Mouse (Mus musculus): ENCODE measurements around the gene Tfrc. TPM values are rescaled to one million over a fixed set of nuclear protein-coding genes. Genes with fewer than 3 reads are reported as not detected.

Gene Tfrc
- polyA plus RNA-seq, 1 experiment: 12.0 TPM

- H3K4me1 ChIP-seq (ENCODE audit: control insufficient read depth, insufficient read depth, low read length): peaks cover 9% of the 10 kb centered on the region
- TF ChIP-seq POLR2A (IDR thresholded peaks at IDR 0.05; ENCODE audit: low read depth, low read length) (no peak), CTCF (conservative IDR thresholded peaks at IDR 0.05; ENCODE audit: insufficient read depth, insufficient read length, low read depth, low read length) (no peak)
These were observed 39.0 kb downstream of the Tfrc start for GRCm38 (mm10) chr16:32647712-32648111.

GRCm38 (mm10) chr16:32650461-32650860 lies 41.7 kb downstream of the Tfrc start:
- Histone ChIP-seq H3K27me3 (replicated peaks; ENCODE audit: control insufficient read depth, insufficient read depth, low read length) (no peaks in the 10 kb centered on the region), H3K4me1 (ENCODE audit: control insufficient read depth, insufficient read depth, low read length) (peaks cover under 1% of the 10 kb centered on the region), H3K36me3 (ENCODE audit: control insufficient read depth, insufficient read depth, low read length) (no peaks in the 10 kb centered on the region), H3K4me3 (ENCODE audit: insufficient read depth, low read depth, low read length) (no peak overlapping the region), H3K27ac (ENCODE audit: insufficient read depth, low read depth, low read length) (0 out of 2 replicates have a peak overlapping the region, but pooled peaks have one; percentile 55)
- DNase-seq: no peak
- TF ChIP-seq CTCF (conservative IDR thresholded peaks at IDR 0.05; ENCODE audit: insufficient read depth, insufficient read length, low read depth, low read length): no peak
- TF ChIP-seq POLR2A (IDR thresholded peaks at IDR 0.05; ENCODE audit: low read depth, low read length): no peak

More at GRCm38 (mm10) chr16:32647712-32648111, 39.0 kb downstream of the Tfrc start:
- DNase-seq: no peak
- no peak overlapping the region for H3K4me3 ChIP-seq (ENCODE audit: insufficient read depth, low read depth, low read length)
- H3K36me3 ChIP-seq (ENCODE audit: control insufficient read depth, insufficient read depth, low read length): no peaks in the 10 kb centered on the region
- no peaks in the 10 kb centered on the region for H3K27me3 ChIP-seq (replicated peaks; ENCODE audit: control insufficient read depth, insufficient read depth, low read length)
- H3K27ac ChIP-seq (ENCODE audit: insufficient read depth, low read depth, low read length): no peak overlapping the region

DNA sequence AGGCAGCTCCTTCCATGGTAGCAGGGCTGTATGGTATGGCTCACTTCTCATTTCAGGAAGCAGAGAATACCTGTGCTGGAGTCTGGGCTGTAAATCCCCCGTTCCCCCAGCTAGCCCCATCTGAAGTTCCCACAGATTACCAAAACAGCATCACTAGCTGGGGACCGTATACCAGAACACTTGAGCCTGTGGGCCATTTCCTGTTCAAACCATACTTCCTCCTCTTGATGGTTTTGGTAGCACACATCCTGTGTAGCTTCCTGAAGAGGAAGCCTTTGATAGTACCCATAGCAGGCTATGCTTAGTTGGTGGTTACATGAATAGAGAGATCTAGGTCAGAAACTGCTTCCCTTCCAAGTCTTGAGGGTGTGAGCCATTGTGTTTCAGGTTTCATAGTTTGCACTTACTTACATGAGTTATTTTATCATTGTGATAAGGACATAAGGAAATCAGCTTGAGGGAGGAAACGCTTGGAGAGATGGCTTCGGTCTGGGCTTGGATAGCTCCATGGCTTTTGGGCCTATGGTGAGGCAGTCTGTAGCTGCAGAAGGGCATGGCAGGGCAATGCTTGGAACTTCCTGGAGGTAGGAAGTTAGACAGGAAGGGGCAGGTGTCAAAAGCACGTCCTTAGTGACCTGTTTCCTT lies 42.4 kb downstream of the Tfrc start:
- H3K27me3 ChIP-seq (replicated peaks; ENCODE audit: control insufficient read depth, insufficient read depth, low read length): no peaks in the 10 kb centered on the region
- H3K27ac ChIP-seq (ENCODE audit: insufficient read depth, low read depth, low read length): peak overlapping the region; percentile 55; the same call in 1 of the 2 replicates
- TF ChIP-seq POLR2A (IDR thresholded peaks at IDR 0.05; ENCODE audit: low read depth, low read length) (no peak), CTCF (conservative IDR thresholded peaks at IDR 0.05; ENCODE audit: insufficient read depth, insufficient read length, low read depth, low read length) (no peak)
- no peaks in the 10 kb centered on the region for H3K36me3 ChIP-seq (ENCODE audit: control insufficient read depth, insufficient read depth, low read length)
- H3K4me1 ChIP-seq (ENCODE audit: control insufficient read depth, insufficient read depth, low read length): no peaks in the 10 kb centered on the region
- no peak overlapping the region for H3K4me3 ChIP-seq (ENCODE audit: insufficient read depth, low read depth, low read length)
- 68% methylated on average over 5 of the region's 5 CpGs for WGBS
- DNase-seq: peak; percentile 50

GRCm38 (mm10) chr16:32654071-32654733 lies 45.5 kb downstream of the Tfrc start:
- Histone ChIP-seq H3K36me3 (ENCODE audit: control insufficient read depth, insufficient read depth, low read length) (no peaks in the 10 kb centered on the region), H3K4me1 (ENCODE audit: control insufficient read depth, insufficient read depth, low read length) (no peaks in the 10 kb centered on the region), H3K27me3 (replicated peaks; ENCODE audit: control insufficient read depth, insufficient read depth, low read length) (no peaks in the 10 kb centered on the region), H3K4me3 (ENCODE audit: insufficient read depth, low read depth, low read length) (no peak overlapping the region), H3K27ac (ENCODE audit: insufficient read depth, low read depth, low read length) (no peak overlapping the region)
- DNase-seq: no peak
- TF ChIP-seq POLR2A (IDR thresholded peaks at IDR 0.05; ENCODE audit: low read depth, low read length): no peak
- WGBS: 80% methylated on average over 6 of the region's 6 CpGs

GRCm38 (mm10) chr16:32655534-32655933 lies 46.8 kb downstream of the Tfrc start:
- H3K4me3 ChIP-seq (ENCODE audit: insufficient read depth, low read depth, low read length): no peak overlapping the region
- TF ChIP-seq CTCF (conservative IDR thresholded peaks at IDR 0.05; ENCODE audit: insufficient read depth, insufficient read length, low read depth, low read length): no peak
- no peak for TF ChIP-seq POLR2A (IDR thresholded peaks at IDR 0.05; ENCODE audit: low read depth, low read length)
- no peak overlapping the region for H3K27ac ChIP-seq (ENCODE audit: insufficient read depth, low read depth, low read length)
- WGBS: 90% methylated on average over 4 of the region's 4 CpGs
- DNase-seq: no peak
- H3K27me3 ChIP-seq (replicated peaks; ENCODE audit: control insufficient read depth, insufficient read depth, low read length): no peaks in the 10 kb centered on the region
- no peaks in the 10 kb centered on the region for H3K36me3 ChIP-seq (ENCODE audit: control insufficient read depth, insufficient read depth, low read length)
- peaks cover 4% of the 10 kb centered on the region; the same call in 1 of the 2 replicates for H3K4me1 ChIP-seq (ENCODE audit: control insufficient read depth, insufficient read depth, low read length)

DNA sequence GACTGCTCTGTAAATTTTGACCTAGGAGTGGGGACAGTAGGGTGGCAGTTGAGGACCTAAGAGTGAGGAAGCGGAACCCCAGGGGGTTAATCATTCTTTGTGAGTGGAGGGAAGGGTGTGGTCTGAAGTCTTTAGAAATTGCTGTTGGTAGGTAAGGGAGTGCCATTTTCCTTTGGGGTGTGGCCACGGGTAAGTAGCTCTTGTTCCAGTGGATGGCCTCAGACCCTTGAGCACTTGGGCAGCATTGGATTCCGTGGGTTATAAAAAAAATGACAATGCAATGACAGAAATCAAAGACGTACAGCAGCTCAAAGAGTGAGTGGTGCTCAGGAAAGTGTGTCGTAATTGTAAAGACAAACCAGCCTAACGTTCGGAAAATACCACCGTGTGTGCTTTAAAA lies 47.6 kb downstream of the Tfrc start:
- no peak for DNase-seq

DNA sequence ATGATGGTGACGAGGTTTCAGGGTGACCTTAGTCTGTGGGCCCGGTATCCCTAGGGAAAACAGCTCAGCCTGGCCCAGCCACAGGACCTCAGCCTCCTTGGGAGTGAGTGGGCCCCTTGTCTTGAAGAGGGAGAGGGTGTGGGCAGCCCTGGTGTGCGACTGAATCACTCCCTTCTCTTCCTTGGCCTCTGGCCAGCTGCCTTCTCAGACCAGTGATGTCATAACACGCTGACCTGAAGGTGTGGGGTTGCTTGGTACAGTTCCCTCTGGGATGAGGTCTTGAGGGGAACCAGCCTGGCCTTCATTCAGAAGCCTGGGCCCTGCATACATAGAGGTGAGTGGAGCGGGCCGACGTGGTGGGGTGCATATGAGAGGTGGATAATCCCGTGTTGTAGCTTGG lies 48.1 kb downstream of the Tfrc start:
- Histone ChIP-seq H3K4me3 (ENCODE audit: insufficient read depth, low read depth, low read length) (no peak overlapping the region), H3K36me3 (ENCODE audit: control insufficient read depth, insufficient read depth, low read length) (no peaks in the 10 kb centered on the region), H3K27ac (ENCODE audit: insufficient read depth, low read depth, low read length) (no peak overlapping the region), H3K4me1 (ENCODE audit: control insufficient read depth, insufficient read depth, low read length) (peaks cover 8% of the 10 kb centered on the region), H3K27me3 (replicated peaks; ENCODE audit: control insufficient read depth, insufficient read depth, low read length) (no peaks in the 10 kb centered on the region)
- WGBS: 68% methylated on average over 8 of the region's 8 CpGs
- DNase-seq: no peak
- TF ChIP-seq POLR2A (IDR thresholded peaks at IDR 0.05; ENCODE audit: low read depth, low read length) (no peak), CTCF (conservative IDR thresholded peaks at IDR 0.05; ENCODE audit: insufficient read depth, insufficient read length, low read depth, low read length) (no peak)

More for the DNA sequence above, 47.6 kb downstream of the Tfrc start:
- no peak overlapping the region for H3K27ac ChIP-seq (ENCODE audit: insufficient read depth, low read depth, low read length)
- no peaks in the 10 kb centered on the region for H3K36me3 ChIP-seq (ENCODE audit: control insufficient read depth, insufficient read depth, low read length)
- no peak for TF ChIP-seq CTCF (conservative IDR thresholded peaks at IDR 0.05; ENCODE audit: insufficient read depth, insufficient read length, low read depth, low read length)
- peaks cover 5% of the 10 kb centered on the region for H3K4me1 ChIP-seq (ENCODE audit: control insufficient read depth, insufficient read depth, low read length)
- H3K4me3 ChIP-seq (ENCODE audit: insufficient read depth, low read depth, low read length): no peak overlapping the region
- WGBS: 68% methylated on average over 8 of the region's 8 CpGs
- no peaks in the 10 kb centered on the region for H3K27me3 ChIP-seq (replicated peaks; ENCODE audit: control insufficient read depth, insufficient read depth, low read length)

Data from kidney, adult 2 months (tissue).